Mouse (Mus musculus): ENCODE results near the gene Cuedc1. TPM values are rescaled to one million over a fixed set of nuclear protein-coding genes. Genes with fewer than 3 reads are reported as not detected.
A peak's percentile ranks its signal among the peaks of the same experiment; 100 is the strongest.

Cuedc1 gene
- polyA plus RNA-seq, 1 experiment from 2014 or later, result 16.8 TPM

GRCm38 (mm10) chr11:88184632-88185180 is 86.8 kb downstream of the Cuedc1 start:
- H3K9me3 ChIP-seq (ENCODE audit: low read depth, low read length), result no peaks in the 10 kb centered on the region
- H3K27me3 ChIP-seq (ENCODE audit: insufficient read depth, low read length), result no peaks in the 10 kb centered on the region
- no peak overlapping the region for H3K9ac ChIP-seq
- 85% methylated on average over 17 of the region's 17 CpGs for WGBS
- TF ChIP-seq CTCF (IDR thresholded peaks at IDR 0.05; ENCODE audit: low read depth), result no peak
- H3K4me2 ChIP-seq, result no peak overlapping the region
- peaks cover 28% of the 10 kb centered on the region for H3K4me1 ChIP-seq (ENCODE audit: insufficient read depth)
- ATAC-seq (ENCODE audit: insufficient read depth) (no peak), DNase-seq (no peak)
- no peak overlapping the region for H3K4me3 ChIP-seq (ENCODE audit: low read depth, low read length)
- H3K27ac ChIP-seq (ENCODE audit: low read depth), result no peak overlapping the region
- H3K36me3 ChIP-seq (ENCODE audit: insufficient read depth), result peaks cover 24% of the 10 kb centered on the region

GRCm38 (mm10) chr11:88186078-88186946 is 88.5 kb downstream of the Cuedc1 start:
- WGBS, result 80% methylated on average over 14 of the region's 14 CpGs
- Histone ChIP-seq H3K9me3 (ENCODE audit: low read depth, low read length) (no peaks in the 10 kb centered on the region), H3K4me3 (ENCODE audit: low read depth, low read length) (no peak overlapping the region), H3K9ac (no peak overlapping the region), H3K4me2 (no peak overlapping the region), H3K27me3 (ENCODE audit: insufficient read depth, low read length) (no peaks in the 10 kb centered on the region), H3K4me1 (ENCODE audit: insufficient read depth) (peaks cover 16% of the 10 kb centered on the region), H3K36me3 (ENCODE audit: insufficient read depth) (peaks cover 24% of the 10 kb centered on the region), H3K27ac (ENCODE audit: low read depth) (no peak overlapping the region; the same call in 1 of the 2 replicates)
- no peak for TF ChIP-seq CTCF (IDR thresholded peaks at IDR 0.05; ENCODE audit: low read depth)
- ATAC-seq (ENCODE audit: insufficient read depth) (no peak), DNase-seq (no peak)

- ATAC-seq (ENCODE audit: insufficient read depth) (no peak), DNase-seq (no peak)
- Histone ChIP-seq H3K9me3 (ENCODE audit: low read depth, low read length) (no peaks in the 10 kb centered on the region), H3K4me3 (ENCODE audit: low read depth, low read length) (no peak overlapping the region), H3K4me2 (peak overlapping the region; percentile 53; the same call in 1 of the 2 replicates), H3K9ac (peak overlapping the region; percentile 33; the same call in 1 of the 2 replicates), H3K36me3 (ENCODE audit: insufficient read depth) (peaks cover 24% of the 10 kb centered on the region), H3K27me3 (ENCODE audit: insufficient read depth, low read length) (no peaks in the 10 kb centered on the region; the same call in 1 of the 2 replicates), H3K4me1 (ENCODE audit: insufficient read depth) (peaks cover 11% of the 10 kb centered on the region; the same call in 1 of the 2 replicates), H3K27ac (ENCODE audit: low read depth) (peak overlapping the region; percentile 77)
- WGBS, result 27% methylated on average over 2 of the region's 2 CpGs
- no peak for TF ChIP-seq CTCF (IDR thresholded peaks at IDR 0.05; ENCODE audit: low read depth)
Observed at GRCm38 (mm10) chr11:88186947-88187243, 89.0 kb downstream of the Cuedc1 start.

- Histone ChIP-seq H3K27ac (ENCODE audit: low read depth) (peak overlapping the region; percentile 77), H3K4me3 (ENCODE audit: low read depth, low read length) (peak overlapping the region; percentile 19; the same call in 1 of the 2 replicates), H3K9ac (peak overlapping the region; percentile 33), H3K9me3 (ENCODE audit: low read depth, low read length) (no peaks in the 10 kb centered on the region), H3K27me3 (ENCODE audit: insufficient read depth, low read length) (no peaks in the 10 kb centered on the region; the same call in 1 of the 2 replicates), H3K36me3 (ENCODE audit: insufficient read depth) (peaks cover 21% of the 10 kb centered on the region), H3K4me2 (peak overlapping the region; percentile 53), H3K4me1 (ENCODE audit: insufficient read depth) (peaks cover 9% of the 10 kb centered on the region; the same call in 1 of the 2 replicates)
- TF ChIP-seq CTCF (IDR thresholded peaks at IDR 0.05; ENCODE audit: low read depth), result peak; percentile 97
- 12% methylated on average over 25 of the region's 25 CpGs for WGBS
- ATAC-seq (ENCODE audit: insufficient read depth), result peak; percentile 92
- DNase-seq, result peak; percentile 90
Observed at GRCm38 (mm10) chr11:88187417-88188133, 89.7 kb downstream of the Cuedc1 start.

- no peak overlapping the region for H3K9ac ChIP-seq
- H3K4me2 ChIP-seq, result peak overlapping the region; percentile 53
- H3K27me3 ChIP-seq (ENCODE audit: insufficient read depth, low read length), result peaks cover 6% of the 10 kb centered on the region
- peaks cover 15% of the 10 kb centered on the region for H3K36me3 ChIP-seq (ENCODE audit: insufficient read depth)
- no peak overlapping the region for H3K4me3 ChIP-seq (ENCODE audit: low read depth, low read length)
- ATAC-seq (ENCODE audit: insufficient read depth), result no peak
- no peak for TF ChIP-seq CTCF (IDR thresholded peaks at IDR 0.05; ENCODE audit: low read depth)
- H3K4me1 ChIP-seq (ENCODE audit: insufficient read depth), result peaks cover 9% of the 10 kb centered on the region; the same call in 1 of the 2 replicates
- DNase-seq, result no peak
- 57% methylated on average over 8 of the region's 8 CpGs for WGBS
- no peaks in the 10 kb centered on the region for H3K9me3 ChIP-seq (ENCODE audit: low read depth, low read length)
- H3K27ac ChIP-seq (ENCODE audit: low read depth), result peak overlapping the region; percentile 77; the same call in 1 of the 2 replicates
Observed at GRCm38 (mm10) chr11:88188216-88188615, 90.4 kb downstream of the Cuedc1 start.

GRCm38 (mm10) chr11:88188635-88189034 is 90.8 kb downstream of the Cuedc1 start:
- no peak overlapping the region for H3K4me3 ChIP-seq (ENCODE audit: low read depth, low read length)
- no peaks in the 10 kb centered on the region for H3K9me3 ChIP-seq (ENCODE audit: low read depth, low read length)
- DNase-seq (no peak), ATAC-seq (ENCODE audit: insufficient read depth) (no peak)
- peaks cover 11% of the 10 kb centered on the region for H3K36me3 ChIP-seq (ENCODE audit: insufficient read depth)
- H3K4me1 ChIP-seq (ENCODE audit: insufficient read depth), result peaks cover 13% of the 10 kb centered on the region
- H3K9ac ChIP-seq, result no peak overlapping the region
- TF ChIP-seq CTCF (IDR thresholded peaks at IDR 0.05; ENCODE audit: low read depth), result no peak
- H3K27me3 ChIP-seq (ENCODE audit: insufficient read depth, low read length), result peaks cover 10% of the 10 kb centered on the region
- 84% methylated on average over 7 of the region's 7 CpGs for WGBS
- no peak overlapping the region for H3K27ac ChIP-seq (ENCODE audit: low read depth)
- H3K4me2 ChIP-seq, result no peak overlapping the region

All from lung, embryonic 14.5 days (tissue).